Mouse (Mus musculus) adrenal gland, postnatal 36 days (tissue): ENCODE results near the gene Hist1h2bp. TPM values are rescaled to one million over a fixed set of nuclear protein-coding genes. Genes with fewer than 3 reads are reported as not detected.

Experiments
- microRNA-seq: library from miRNA; unstranded; fragments of <30 nt; microRNA quantifications from one replicate; pipeline ENCODE4 v1.2.0, GENCODE M21; 2021
- total RNA-seq, 2 experiments: library from RNA; stranded (reverse); gene quantifications; 2 replicates each; pipeline ENCODE4 v1.2.3; 2021

The Hist1h2bp gene
- total RNA-seq, 2 experiments from 2014 or later: 21.9 to 22.1 TPM

Small RNAs within 50 kb of the gene (microRNA-seq; reads per million reads assigned to microRNA genes)
- gene Gm19658 (not detected), gene Gm44346 (not detected), gene Gm44454 (not detected), gene Gm44466 (not detected)

Other genes with a start within 250 kb of the Hist1h2bp start
- gene Olfr1366, start 244.7 kb upstream of the Hist1h2bp start, total RNA-seq: not detected
- gene Olfr1535, start 227.6 kb upstream of the Hist1h2bp start, total RNA-seq: not detected
- not detected for gene Olfr1364, start 205.7 kb upstream of the Hist1h2bp start, total RNA-seq
- not detected for gene Olfr1362, start 173.4 kb upstream of the Hist1h2bp start, total RNA-seq
- not detected for gene Olfr11, start 144.9 kb upstream of the Hist1h2bp start, total RNA-seq
- not detected for gene Olfr1361, start 124.1 kb upstream of the Hist1h2bp start, total RNA-seq
- gene Olfr1360, start 110.1 kb upstream of the Hist1h2bp start, total RNA-seq: not detected
- not detected for gene Olfr1359, start 89.3 kb upstream of the Hist1h2bp start, total RNA-seq
- gene Hist1h2bl, start 71.3 kb upstream of the Hist1h2bp start, total RNA-seq: 10 to 100 TPM; 60.4 to 64.6 TPM
- 10 to 100 TPM in 1 of 2 experiments, 1 to 10 TPM in 1; 7.6 to 50.2 TPM for gene Hist1h2ai, start 71.0 kb upstream of the Hist1h2bp start, total RNA-seq
- gene Hist1h3h, start 69.8 kb upstream of the Hist1h2bp start, total RNA-seq: 10 to 100 TPM; 68.3 to 81.7 TPM
- 10 to 100 TPM; 17.4 to 18.8 TPM for gene Hist1h2bm, start 65.4 kb upstream of the Hist1h2bp start, total RNA-seq
- gene Hist1h4j, start 52.4 kb upstream of the Hist1h2bp start, total RNA-seq: 10 to 100 TPM; 11.8 to 14.2 TPM
- gene Hist1h4k, start 37.0 kb upstream of the Hist1h2bp start, total RNA-seq: 100 to 1,000 TPM; 172 to 183 TPM
- gene Hist1h2ak, start 33.6 kb upstream of the Hist1h2bp start, total RNA-seq: 10 to 100 TPM; 18.0 to 19.9 TPM
- 10 to 100 TPM; 36.1 to 38.9 TPM for gene Hist1h2bn, start 33.3 kb upstream of the Hist1h2bp start, total RNA-seq
- gene Hist1h1b, start 6.8 kb upstream of the Hist1h2bp start, total RNA-seq: 10 to 100 TPM; 26.2 to 28.0 TPM
- gene Hist1h3i, start 4.1 kb upstream of the Hist1h2bp start, total RNA-seq: 10 to 100 TPM; 61.4 to 73.9 TPM
- 1 to 10 TPM; 7.5 to 9.1 TPM for gene Hist1h2an, start 243 bp upstream of the Hist1h2bp start, total RNA-seq
- gene Hist1h2bq, start 22.7 kb downstream of the Hist1h2bp start, total RNA-seq: 10 to 100 TPM; 74.0 to 76.3 TPM
- gene Hist1h2ao, start 23.0 kb downstream of the Hist1h2bp start, total RNA-seq: 10 to 100 TPM; 24.0 to 56.4 TPM
- gene Hist1h4m, start 24.3 kb downstream of the Hist1h2bp start, total RNA-seq: 100 to 1,000 TPM; 215 to 270 TPM
- 100 to 1,000 TPM in 1 of 2 experiments, 10 to 100 TPM in 1; 56.0 to 125 TPM for gene Hist1h4n, start 44.7 kb downstream of the Hist1h2bp start, total RNA-seq
- gene Hist1h2ap, start 46.0 kb downstream of the Hist1h2bp start, total RNA-seq: 10 to 100 TPM; 48.2 to 72.9 TPM
- gene Hist1h2br, start 46.3 kb downstream of the Hist1h2bp start, total RNA-seq: 10 to 100 TPM; 72.5 to 76.9 TPM
- 1 to 10 TPM; 1.5 to 1.6 TPM for gene Zfp184, start 157.6 kb downstream of the Hist1h2bp start, total RNA-seq
- gene Pom121l2, start 193.7 kb downstream of the Hist1h2bp start, total RNA-seq: not detected
- gene Prss16, start 222.3 kb downstream of the Hist1h2bp start, total RNA-seq: under 1 TPM in 1 of 2 experiments, not detected in 1; 0.53 TPM
- 10 to 100 TPM; 58.6 to 69.2 TPM for gene Hist1h2ah, start 248.1 kb downstream of the Hist1h2bp start, total RNA-seq
- 10 to 100 TPM; 67.8 to 68.6 TPM for gene Hist1h2bk, start 248.4 kb downstream of the Hist1h2bp start, total RNA-seq